Mouse (Mus musculus): Measurements from ENCODE around the gene Cacna1d. TPM values are rescaled to one million over a fixed set of nuclear protein-coding genes. Genes with fewer than 3 reads are reported as not detected.

The Cacna1d gene
- polyA plus RNA-seq, 1 experiment from 2014 or later: 9.5 TPM

GRCm38 (mm10) chr14:30014487-30014886 lies 476.8 kb downstream of the Cacna1d start:
- H3K36me3 ChIP-seq (ENCODE audit: control insufficient read depth, insufficient read depth): no peaks in the 10 kb centered on the region
- no peaks in the 10 kb centered on the region for H3K27me3 ChIP-seq (replicated peaks; ENCODE audit: control insufficient read depth, insufficient read depth, low read length)
- WGBS: 29% methylated on average over 10 of the region's 10 CpGs
- no peak overlapping the region for H3K4me3 ChIP-seq (replicated peaks; ENCODE audit: low read length)
- no peak for ATAC-seq
- no peak overlapping the region for H3K9ac ChIP-seq (replicated peaks; ENCODE audit: low read depth, low read length)
- H3K9me3 ChIP-seq (ENCODE audit: control insufficient read depth, low read length): no peaks in the 10 kb centered on the region
- peaks cover 5% of the 10 kb centered on the region for H3K4me1 ChIP-seq (replicated peaks; ENCODE audit: control insufficient read depth, insufficient read depth, low read length)
- no peak overlapping the region for H3K27ac ChIP-seq (ENCODE audit: low read length)
- no peak overlapping the region for H3K4me2 ChIP-seq (ENCODE audit: low read length)

DNA sequence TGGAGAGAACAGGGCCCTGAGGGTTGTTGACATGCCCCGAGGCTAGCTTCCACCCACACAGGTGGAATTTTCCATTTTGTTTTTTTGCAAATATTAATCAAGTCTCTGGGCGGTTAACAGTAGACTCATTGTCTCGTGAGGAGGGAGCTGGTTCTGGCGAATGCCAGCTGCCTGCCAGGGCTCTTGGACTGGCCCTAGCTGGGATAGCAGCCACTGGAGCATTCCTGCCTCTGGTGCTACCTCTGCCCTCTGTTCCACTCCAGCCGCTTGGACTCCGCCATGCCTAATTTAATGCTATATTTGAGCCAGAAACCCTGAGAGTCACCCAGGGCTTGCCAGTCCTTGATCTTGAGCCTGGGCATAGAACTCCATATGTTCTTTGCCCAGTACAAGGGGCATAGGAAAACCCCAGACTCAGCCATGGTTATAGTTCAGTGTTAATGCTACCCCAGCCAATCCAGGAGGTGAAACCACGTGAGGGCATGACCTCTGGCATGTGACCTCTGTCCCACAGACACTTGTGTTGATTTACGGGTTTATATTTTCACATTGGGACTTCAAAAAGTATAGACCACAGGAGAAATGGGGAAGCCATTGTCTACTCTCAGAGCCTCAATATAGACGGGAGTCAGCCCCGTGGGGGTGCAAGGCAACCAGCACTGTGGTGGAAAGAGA lies 479.2 kb downstream of the Cacna1d start:
- H3K4me3 ChIP-seq (replicated peaks; ENCODE audit: low read length): no peak overlapping the region
- H3K9ac ChIP-seq (replicated peaks; ENCODE audit: low read depth, low read length): no peak overlapping the region
- no peak overlapping the region for H3K27ac ChIP-seq (ENCODE audit: low read length)
- H3K27me3 ChIP-seq (replicated peaks; ENCODE audit: control insufficient read depth, insufficient read depth, low read length): no peaks in the 10 kb centered on the region
- H3K4me2 ChIP-seq (ENCODE audit: low read length): no peak overlapping the region
- no peaks in the 10 kb centered on the region for H3K36me3 ChIP-seq (ENCODE audit: control insufficient read depth, insufficient read depth)
- no peaks in the 10 kb centered on the region for H3K9me3 ChIP-seq (ENCODE audit: control insufficient read depth, low read length)
- H3K4me1 ChIP-seq (replicated peaks; ENCODE audit: control insufficient read depth, insufficient read depth, low read length): peaks cover 15% of the 10 kb centered on the region
- WGBS: 68% methylated on average over 10 of the region's 10 CpGs
- ATAC-seq: no peak

- ATAC-seq: peak; percentile 54; the same call in 1 of the 2 replicates
These were observed 481.2 kb downstream of the Cacna1d start for GRCm38 (mm10) chr14:30009864-30010560.

GRCm38 (mm10) chr14:30008733-30009575 lies 482.3 kb downstream of the Cacna1d start, which contains the start of the genes Il17rb and Chdh:
Il17rb (minus strand) TSS chr14:30008896.
Chdh (plus strand) TSS chr14:30009023.
- peaks cover 15% of the 10 kb centered on the region for H3K4me1 ChIP-seq (replicated peaks; ENCODE audit: control insufficient read depth, insufficient read depth, low read length)
- peak within 1 kb of the TSS; percentile 49 for H3K4me3 ChIP-seq (replicated peaks; ENCODE audit: low read length)
- H3K27ac ChIP-seq (ENCODE audit: low read length): no peak within 1 kb of the TSS
- peak within 1 kb of the TSS; percentile 87 for H3K4me2 ChIP-seq (ENCODE audit: low read length)
- 9% methylated on average over 54 of the region's 54 CpGs for WGBS
- H3K9me3 ChIP-seq (ENCODE audit: control insufficient read depth, low read length): no peaks in the 10 kb centered on the region
- H3K27me3 ChIP-seq (replicated peaks; ENCODE audit: control insufficient read depth, insufficient read depth, low read length): no peaks in the 10 kb centered on the region
- H3K9ac ChIP-seq (replicated peaks; ENCODE audit: low read depth, low read length): peak within 1 kb of the TSS; percentile 59
- no peaks in the 10 kb centered on the region for H3K36me3 ChIP-seq (ENCODE audit: control insufficient read depth, insufficient read depth)
- peak; percentile 61 for ATAC-seq

More at GRCm38 (mm10) chr14:30009864-30010560, 481.2 kb downstream of the Cacna1d start:
- 49% methylated on average over 10 of the region's 10 CpGs for WGBS
- H3K27ac ChIP-seq (ENCODE audit: low read length): no peak overlapping the region
- no peaks in the 10 kb centered on the region for H3K36me3 ChIP-seq (ENCODE audit: control insufficient read depth, insufficient read depth)
- H3K9ac ChIP-seq (replicated peaks; ENCODE audit: low read depth, low read length): no peak overlapping the region
- no peaks in the 10 kb centered on the region for H3K9me3 ChIP-seq (ENCODE audit: control insufficient read depth, low read length)
- H3K4me2 ChIP-seq (ENCODE audit: low read length): no peak overlapping the region
- no peaks in the 10 kb centered on the region for H3K27me3 ChIP-seq (replicated peaks; ENCODE audit: control insufficient read depth, insufficient read depth, low read length)
- H3K4me3 ChIP-seq (replicated peaks; ENCODE audit: low read length): no peak overlapping the region
- peaks cover 15% of the 10 kb centered on the region for H3K4me1 ChIP-seq (replicated peaks; ENCODE audit: control insufficient read depth, insufficient read depth, low read length)

DNA sequence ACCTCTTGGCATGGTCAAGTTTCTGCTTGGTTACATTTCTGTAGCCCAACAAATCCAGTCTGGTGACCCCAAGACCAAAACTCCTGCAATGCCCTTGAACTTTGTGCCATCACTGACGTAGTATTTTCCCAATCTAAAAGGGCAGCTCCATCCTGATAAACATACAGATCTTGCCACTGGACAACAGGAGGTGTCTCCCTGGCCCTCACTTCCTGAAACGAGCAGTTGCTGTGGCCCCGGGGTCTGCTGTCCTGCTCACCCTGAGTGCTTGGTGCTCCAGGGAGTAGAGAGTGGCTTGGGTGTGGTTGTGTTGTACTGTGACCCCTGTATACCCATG lies 491.8 kb downstream of the Cacna1d start:
- Histone ChIP-seq H3K27me3 (replicated peaks; ENCODE audit: control insufficient read depth, insufficient read depth, low read length) (no peaks in the 10 kb centered on the region), H3K4me2 (ENCODE audit: low read length) (no peak overlapping the region), H3K9me3 (ENCODE audit: control insufficient read depth, low read length) (no peaks in the 10 kb centered on the region), H3K9ac (replicated peaks; ENCODE audit: low read depth, low read length) (no peak overlapping the region), H3K4me3 (replicated peaks; ENCODE audit: low read length) (no peak overlapping the region), H3K27ac (ENCODE audit: low read length) (no peak overlapping the region), H3K4me1 (replicated peaks; ENCODE audit: control insufficient read depth, insufficient read depth, low read length) (peaks cover 4% of the 10 kb centered on the region; the same call in 1 of the 2 replicates), H3K36me3 (ENCODE audit: control insufficient read depth, insufficient read depth) (peaks cover 12% of the 10 kb centered on the region; the same call in 1 of the 2 replicates)
- WGBS: 88% methylated on average over 3 of the region's 3 CpGs
- no peak for ATAC-seq

DNA sequence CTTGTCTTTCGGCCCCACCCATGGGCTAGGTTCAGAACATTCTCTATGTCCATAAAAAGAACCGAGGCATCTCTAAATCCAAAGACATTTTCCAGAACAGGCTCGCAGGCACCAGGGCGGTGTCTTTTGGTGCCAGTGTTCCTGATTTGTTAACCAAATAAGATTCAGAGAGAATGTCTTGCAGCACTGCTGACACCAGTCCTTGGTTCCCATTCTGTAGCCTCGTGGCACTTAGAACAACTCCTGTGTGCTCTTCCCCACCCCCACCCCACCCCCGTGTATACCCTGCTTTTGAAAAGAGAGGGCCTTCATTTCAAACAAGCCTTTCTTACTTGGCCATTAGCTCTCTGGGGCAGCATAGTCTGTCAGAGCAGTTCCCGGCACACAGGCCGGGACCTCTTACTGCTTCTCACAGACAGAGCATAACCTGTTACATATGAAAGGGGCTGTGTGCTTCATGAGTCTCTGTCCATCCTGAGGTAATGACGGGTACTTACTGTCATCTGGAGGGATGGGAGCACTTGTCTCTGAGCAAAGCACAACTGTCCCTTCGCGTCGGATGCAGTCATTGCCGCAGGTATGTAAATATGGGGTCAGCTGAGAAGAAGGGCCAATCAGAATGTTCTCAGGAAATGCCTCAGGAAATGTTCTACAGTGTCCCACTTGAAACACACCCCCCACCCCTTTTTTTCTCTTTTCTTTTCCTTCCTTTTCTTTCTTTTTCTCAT lies 492.3 kb downstream of the Cacna1d start:
- Histone ChIP-seq H3K27ac (ENCODE audit: low read length) (no peak overlapping the region), H3K4me1 (replicated peaks; ENCODE audit: control insufficient read depth, insufficient read depth, low read length) (peaks cover 4% of the 10 kb centered on the region; the same call in 1 of the 2 replicates), H3K36me3 (ENCODE audit: control insufficient read depth, insufficient read depth) (peaks cover 15% of the 10 kb centered on the region), H3K9ac (replicated peaks; ENCODE audit: low read depth, low read length) (no peak overlapping the region), H3K4me2 (ENCODE audit: low read length) (no peak overlapping the region), H3K4me3 (replicated peaks; ENCODE audit: low read length) (no peak overlapping the region), H3K27me3 (replicated peaks; ENCODE audit: control insufficient read depth, insufficient read depth, low read length) (no peaks in the 10 kb centered on the region), H3K9me3 (ENCODE audit: control insufficient read depth, low read length) (no peaks in the 10 kb centered on the region)
- peak; percentile 11; the same call in 1 of the 2 replicates for ATAC-seq
- 65% methylated on average over 13 of the region's 13 CpGs for WGBS

DNA sequence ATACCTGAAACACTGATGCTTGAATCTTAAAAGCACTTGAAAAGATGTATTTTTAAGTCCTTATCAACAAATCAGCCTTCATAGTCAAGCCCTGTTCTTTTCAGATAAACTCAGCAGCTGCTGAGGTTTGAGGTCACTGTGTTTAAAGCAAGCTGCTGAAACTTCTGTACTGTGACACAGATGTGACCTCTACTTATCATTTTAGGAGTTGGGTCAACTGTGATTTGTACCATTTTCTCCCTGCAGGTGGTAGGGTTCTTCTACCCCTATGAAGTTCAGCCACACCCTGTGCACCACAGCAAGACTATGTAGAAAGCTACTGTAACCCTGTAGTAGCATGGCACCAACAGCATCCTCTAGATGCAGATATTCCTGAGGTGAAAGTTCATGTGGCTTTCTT lies 493.9 kb downstream of the Cacna1d start:
- H3K27ac ChIP-seq (ENCODE audit: low read length): no peak overlapping the region
- no peak for ATAC-seq
- peaks cover 18% of the 10 kb centered on the region for H3K36me3 ChIP-seq (ENCODE audit: control insufficient read depth, insufficient read depth)
- H3K4me2 ChIP-seq (ENCODE audit: low read length): no peak overlapping the region
- H3K4me3 ChIP-seq (replicated peaks; ENCODE audit: low read length): no peak overlapping the region
- peaks cover 4% of the 10 kb centered on the region; the same call in 1 of the 2 replicates for H3K4me1 ChIP-seq (replicated peaks; ENCODE audit: control insufficient read depth, insufficient read depth, low read length)
- H3K9ac ChIP-seq (replicated peaks; ENCODE audit: low read depth, low read length): no peak overlapping the region
- no peaks in the 10 kb centered on the region for H3K9me3 ChIP-seq (ENCODE audit: control insufficient read depth, low read length)
- H3K27me3 ChIP-seq (replicated peaks; ENCODE audit: control insufficient read depth, insufficient read depth, low read length): no peaks in the 10 kb centered on the region

DNA sequence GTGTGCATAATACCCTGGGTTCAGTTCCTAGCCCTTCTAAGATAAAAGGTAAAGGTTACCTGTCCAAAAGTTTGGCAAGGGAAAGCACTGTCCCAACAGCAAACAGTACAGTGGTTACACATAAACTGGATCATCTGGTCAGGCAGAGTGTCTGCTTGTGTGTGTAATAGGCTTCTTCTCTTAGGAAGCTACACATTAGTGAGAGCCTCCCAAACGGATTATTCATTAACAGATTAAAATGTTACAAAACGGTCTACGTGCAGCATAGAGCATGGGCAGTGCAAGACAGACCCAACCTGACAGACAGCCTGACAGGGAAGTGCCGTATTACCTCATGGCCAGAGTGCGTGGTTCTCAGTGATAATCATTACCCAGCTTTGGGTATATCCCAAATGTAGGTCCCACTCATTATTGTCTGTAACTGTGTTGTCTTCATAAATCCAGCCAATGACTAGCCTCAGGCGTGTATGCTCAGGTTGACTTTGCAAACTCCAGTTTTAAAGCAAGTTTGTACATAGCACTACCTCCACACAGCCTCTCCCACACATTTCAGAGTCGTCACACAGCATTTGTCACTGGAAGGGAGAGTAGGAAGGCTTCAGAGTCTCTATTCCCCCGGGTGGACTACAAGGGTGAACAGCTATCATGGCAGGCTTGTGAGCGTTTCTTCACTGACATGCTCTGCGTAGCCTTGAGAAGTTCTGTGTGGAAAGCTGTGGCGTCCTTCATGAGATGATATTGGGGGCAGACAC lies 495.1 kb downstream of the Cacna1d start:
- WGBS: 94% methylated on average over 11 of the region's 11 CpGs
- Histone ChIP-seq H3K27me3 (replicated peaks; ENCODE audit: control insufficient read depth, insufficient read depth, low read length) (no peaks in the 10 kb centered on the region), H3K4me2 (ENCODE audit: low read length) (no peak overlapping the region), H3K9me3 (ENCODE audit: control insufficient read depth, low read length) (no peaks in the 10 kb centered on the region), H3K4me3 (replicated peaks; ENCODE audit: low read length) (no peak overlapping the region), H3K27ac (ENCODE audit: low read length) (no peak overlapping the region), H3K36me3 (ENCODE audit: control insufficient read depth, insufficient read depth) (peaks cover 27% of the 10 kb centered on the region), H3K4me1 (replicated peaks; ENCODE audit: control insufficient read depth, insufficient read depth, low read length) (peaks cover 4% of the 10 kb centered on the region; the same call in 1 of the 2 replicates), H3K9ac (replicated peaks; ENCODE audit: low read depth, low read length) (no peak overlapping the region)
- ATAC-seq: no peak

Data from forebrain, embryonic 16.5 days (tissue).